Mouse (Mus musculus): Measurements from ENCODE around the gene Sel1l2.

GRCm38 (mm10) chr2:140203756-140204155, 185.8 kb downstream of the Sel1l2 start:
- no peak for TF ChIP-seq CTCF (IDR thresholded peaks at IDR 0.05; ENCODE audit: extremely low read depth, insufficient read length, insufficient replicate concordance, low read depth, low read length)
- no peak for TF ChIP-seq POLR2A (IDR thresholded peaks at IDR 0.05; ENCODE audit: low read depth, low read length)
